Mouse (Mus musculus) kidney, adult 11 months (tissue): ENCODE data around the gene Cep19.

Experiments used
- DNase-seq: peaks from one replicate; pipeline ENCODE4 v3.0.0; 2022

The Cep19 gene

GRCm38 (mm10) chr16:32153976-32154375 lies 54.4 kb downstream of the Cep19 start:
- no peak for DNase-seq

GRCm38 (mm10) chr16:32154437-32154836 lies 54.8 kb downstream of the Cep19 start:
- DNase-seq = no peak

GRCm38 (mm10) chr16:32156719-32157118 lies 57.1 kb downstream of the Cep19 start:
- DNase-seq = no peak

DNA sequence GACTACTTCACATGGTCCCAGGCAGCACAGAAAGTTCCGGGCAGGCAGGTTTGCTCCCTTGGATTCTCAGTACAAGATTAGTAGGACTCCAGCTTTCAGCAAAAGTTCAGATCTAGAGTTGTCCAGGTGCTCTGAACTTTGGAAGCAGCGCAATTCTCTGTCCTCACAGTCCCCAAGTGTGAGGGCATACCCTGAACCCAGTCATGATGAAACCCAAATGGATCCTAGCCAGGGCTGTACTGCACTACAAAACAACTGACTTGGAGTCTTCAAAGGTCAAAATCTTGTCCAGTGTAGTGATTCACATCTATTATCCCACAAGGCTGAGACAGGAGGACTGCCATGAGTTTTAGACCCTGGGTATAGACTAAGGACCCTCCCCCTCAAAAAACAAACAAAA lies 57.8 kb downstream of the Cep19 start:
- no peak for DNase-seq
